Mouse (Mus musculus) stomach, postnatal 0 days (tissue): Measurements from ENCODE around the gene Krt20.

Source experiments
- CTCF ChIP-seq: IDR thresholded peaks from 2 replicates; pipeline ENCODE4 v1.5.1; 2016; ENCODE audit warnings: antibody characterized with exemption, low read depth, mild to moderate bottlenecking, moderate library complexity
- EP300 ChIP-seq: optimal IDR thresholded peaks from 2 replicates; pipeline ENCODE3; 2016; ENCODE audit warnings: antibody characterized with exemption

GRCm38 (mm10) chr11:99398084-99398483 lies 39.9 kb downstream of the Krt20 start:
- no peak for TF ChIP-seq CTCF
- TF ChIP-seq EP300 = no peak
